8 mouse cellular contexts compared by ENCODE assay signal in genomic region chr5:111263370-111263769, GRCm38 (mm10).
DNase-seq lines count a peak whose midpoint lies in the region; ATAC-seq and TF ChIP-seq lines count a peak whose summit lies in the region.
"Had no signal": no experiment of that assay in that cellular context is flagged by ENCODE, and none has a peak within 500 bp of the region (broad histone marks: within the 10 kb centered on the region; RNA-seq: fewer than 3 reads in every experiment).

No protein-coding gene starts in this region.

- H3K4me1 ChIP-seq in megakaryocyte, embryonic 14.5 days = peaks cover 96% of the 10 kb centered on the region
- peaks cover 28% of the 10 kb centered on the region for H3K4me1 ChIP-seq in limb, embryonic 10.5 days
- H3K4me1 ChIP-seq in stomach, postnatal 0 days (replicated peaks; ENCODE audit: control insufficient read depth, insufficient read depth) = no peaks in the 10 kb centered on the region; the same call in 1 of the 2 replicates

- TF ChIP-seq CTCF in stomach, postnatal 0 days (IDR thresholded peaks at IDR 0.05; ENCODE audit: low read depth) = no peak

- H3K4me2 ChIP-seq in stomach, postnatal 0 days (replicated peaks; ENCODE audit: low read depth) = no peak overlapping the region

- peaks cover 8% of the 10 kb centered on the region for H3K9me3 ChIP-seq in megakaryocyte, embryonic 14.5 days
- H3K9me3 ChIP-seq in limb, embryonic 10.5 days (replicated peaks) = no peaks in the 10 kb centered on the region; the same call in 1 of the 2 replicates
- H3K9me3 ChIP-seq in stomach, postnatal 0 days (ENCODE audit: control insufficient read depth, low read length) = no peaks in the 10 kb centered on the region

- DNase-seq in heart, adult 8-10 months (ENCODE audit: low spot score) = peak; percentile 48
- no peak for DNase-seq in limb, embryonic 10.5 days (ENCODE audit: low spot score)
- no peak for DNase-seq in stomach, postnatal 0 days (ENCODE audit: low spot score)
- DNase-seq in frontal cortex, postnatal 10 days (ENCODE audit: low spot score in 2 of 2) = no peak
- DNase-seq: cerebellum, adult 18-20 months had no signal

- H3K27me3 ChIP-seq in megakaryocyte, embryonic 14.5 days (replicated peaks) = peaks cover 7% of the 10 kb centered on the region
- no peaks in the 10 kb centered on the region for H3K27me3 ChIP-seq in limb, embryonic 10.5 days (ENCODE audit: low read depth, poor library complexity, severe bottlenecking)
- H3K27me3 ChIP-seq in stomach, postnatal 0 days (ENCODE audit: control insufficient read depth, insufficient read depth, low read length) = no peaks in the 10 kb centered on the region

- TF ChIP-seq EP300 in stomach, postnatal 0 days (optimal IDR thresholded peaks at IDR 0.05) = no peak

- 0 out of 2 replicates have a peak overlapping the region, but pooled peaks have one; percentile 27 for H3K9ac ChIP-seq in stomach, postnatal 0 days (ENCODE audit: low read length)

- H3K4me3 ChIP-seq in megakaryocyte, embryonic 14.5 days (replicated peaks) = peak overlapping the region; percentile 85
- H3K4me3 ChIP-seq in limb, embryonic 10.5 days = no peak overlapping the region
- no peak overlapping the region for H3K4me3 ChIP-seq in stomach, postnatal 0 days (ENCODE audit: low read depth, low read length)

- ATAC-seq in megakaryocyte, adult 5-6 weeks (ENCODE audit: poor library complexity, severe bottlenecking) = no peak
- ATAC-seq in stomach, postnatal 0 days (ENCODE audit: low FRiP score, low TSS enrichment) = no peak
- ATAC-seq in erythroblast, adult 5-6 weeks (replicated peaks; ENCODE audit: low FRiP score, poor library complexity, severe bottlenecking) = no peak

- WGBS in limb, embryonic 10.5 days = 40% methylated on average over 5 of the region's 5 CpGs
- 39% methylated on average over 5 of the region's 5 CpGs for WGBS in stomach, postnatal 0 days

- peak overlapping the region; percentile 42 for H3K27ac ChIP-seq in limb, embryonic 10.5 days
- peak overlapping the region; percentile 78 for H3K27ac ChIP-seq in stomach, postnatal 0 days (replicated peaks)

- peaks cover 25% of the 10 kb centered on the region for H3K36me3 ChIP-seq in megakaryocyte, embryonic 14.5 days (replicated peaks; ENCODE audit: low read length)
- peaks cover 31% of the 10 kb centered on the region for H3K36me3 ChIP-seq in limb, embryonic 10.5 days
- H3K36me3 ChIP-seq in stomach, postnatal 0 days (ENCODE audit: control insufficient read depth, insufficient read depth, low read length) = 0 out of 2 replicates have a peak, but pooled peaks cover 4% of the 10 kb centered on the region
